Mouse (Mus musculus): ENCODE measurements around the gene Prkcd.
"Not testable (repeated sequence)": the region's sequence is repeated elsewhere in the genome, so short reads cannot be mapped to it uniquely, and the experiment has no call there.

The Prkcd gene

DNA sequence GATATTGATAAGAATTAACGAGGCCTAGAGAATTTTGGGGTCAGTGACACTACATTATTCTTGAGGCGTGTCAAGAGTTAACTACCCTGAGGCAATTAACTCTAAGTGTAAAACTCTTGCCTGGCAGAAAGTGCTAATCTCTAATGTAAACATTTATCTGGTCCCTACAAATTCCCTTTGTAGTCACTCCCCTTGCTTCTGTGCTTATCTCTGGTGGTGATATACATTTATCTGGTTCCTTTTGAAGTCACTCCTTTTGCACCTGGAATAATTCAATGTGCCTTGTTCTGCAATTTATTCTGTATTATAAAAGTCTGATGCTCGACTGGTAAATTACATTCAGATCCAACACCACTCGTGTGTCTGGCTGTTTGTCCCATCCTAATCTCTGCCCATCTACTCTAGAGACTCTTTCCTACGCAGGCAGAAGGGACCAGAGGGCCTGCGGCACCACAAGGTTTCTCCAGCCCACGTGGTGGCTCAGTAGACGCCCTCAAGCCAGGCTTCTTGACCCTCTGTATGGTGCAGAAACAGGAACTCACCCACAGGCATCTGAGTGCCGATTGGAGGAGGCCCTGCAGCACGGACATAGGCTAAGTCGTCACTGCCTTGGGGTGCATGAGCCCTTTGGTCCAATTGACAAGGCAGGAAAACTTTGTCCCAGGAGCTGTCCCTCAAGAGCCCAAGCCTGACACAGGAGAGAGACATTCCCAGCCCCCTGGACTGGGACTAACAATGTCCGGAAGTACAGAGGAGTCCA, 48.5 kb downstream of the Prkcd start:
- in situ Hi-C loops (cut with MboI, MseI), result not testable (repeated sequence)

DNA sequence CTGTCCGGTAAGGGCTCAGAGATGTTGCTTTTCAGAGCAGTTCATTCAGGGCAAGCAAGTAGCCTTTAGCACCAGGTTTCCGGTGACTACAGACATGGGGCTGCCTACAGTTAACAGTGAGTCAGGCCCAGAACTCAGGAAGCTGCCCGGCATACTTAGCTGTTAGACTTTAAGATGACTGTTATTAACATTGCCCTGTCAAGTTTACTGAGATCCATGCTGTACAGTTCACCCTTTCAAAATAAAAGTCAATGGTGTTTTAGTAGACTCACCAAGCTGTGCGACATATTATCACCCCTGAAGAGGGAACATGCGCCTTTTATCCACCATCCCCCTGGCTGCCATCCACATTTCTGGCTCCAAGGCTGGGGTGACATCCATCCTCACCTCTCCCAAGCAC, 49.8 kb downstream of the Prkcd start:
- in situ Hi-C loops (cut with MboI, MseI), result no loop called here

DNA sequence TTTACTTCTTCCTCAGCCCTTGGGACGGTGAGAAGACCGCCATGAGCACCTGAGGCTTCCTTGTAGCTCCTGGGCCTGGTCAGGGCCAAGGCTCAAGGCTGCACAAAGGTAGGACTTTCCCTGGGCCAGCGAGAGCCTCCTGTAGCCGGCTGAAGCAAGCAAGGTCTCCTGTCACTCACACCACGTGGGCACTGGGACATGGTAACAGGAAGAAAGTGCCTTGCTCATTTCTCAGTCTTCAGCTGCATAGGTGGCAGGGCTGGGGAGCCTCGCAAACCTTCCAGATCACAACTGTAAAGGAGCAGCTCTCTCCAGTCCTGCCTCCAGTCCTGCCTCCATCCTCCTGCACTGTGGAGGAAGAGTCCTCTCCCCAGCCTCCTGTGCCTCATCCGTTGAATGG, 50.2 kb downstream of the Prkcd start:
- in situ Hi-C loops (cut with MboI, MseI), result no loop called here

DNA sequence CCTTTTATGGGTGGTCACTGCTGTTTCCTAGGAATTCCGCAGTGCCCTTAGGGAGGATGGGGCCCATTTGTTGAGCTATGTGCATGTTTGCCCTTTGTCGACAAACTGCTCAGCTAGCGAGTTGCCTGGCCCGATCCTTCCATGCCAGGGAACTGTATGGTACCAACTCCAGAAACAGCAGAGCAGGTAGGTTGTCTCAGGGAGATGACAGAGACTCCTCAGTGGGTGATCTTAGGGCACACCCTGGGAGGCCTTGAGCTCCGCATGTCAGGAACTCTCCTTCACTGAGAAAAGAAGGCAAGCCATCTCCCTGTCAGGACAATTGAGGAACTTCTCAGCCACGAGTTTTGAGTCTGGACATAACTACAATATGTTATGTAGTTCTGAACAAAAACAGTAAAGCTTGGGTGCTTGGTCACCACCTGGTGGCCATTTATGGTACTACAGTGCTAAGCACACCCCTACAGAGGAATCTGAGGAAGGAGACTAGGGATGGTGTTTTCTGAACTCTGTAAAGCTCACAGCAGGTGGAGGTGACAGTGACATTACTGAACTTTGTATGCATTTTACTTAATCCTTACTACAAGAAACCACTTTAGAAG, 51.9 kb downstream of the Prkcd start:
- in situ Hi-C loops (cut with MboI, MseI), result no loop called here

DNA sequence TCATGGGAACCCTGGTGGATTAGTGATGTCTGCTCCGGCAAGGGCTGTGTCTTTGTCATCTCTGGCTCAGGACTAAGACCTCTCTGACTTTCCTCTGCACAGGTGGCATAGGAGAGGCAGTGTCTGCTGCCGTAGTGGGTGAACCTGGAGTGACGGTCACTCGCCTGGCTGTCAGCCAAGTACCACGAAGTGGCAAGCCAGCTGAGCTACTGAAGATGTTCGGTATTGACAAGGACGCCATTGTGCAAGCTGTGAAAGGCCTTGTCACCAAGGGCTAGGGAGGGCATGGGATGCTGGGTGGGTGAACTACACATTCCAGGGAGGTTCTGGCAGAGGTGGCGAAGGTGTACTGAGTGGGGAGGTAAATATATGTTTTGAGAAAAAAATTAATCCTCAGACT, 52.8 kb downstream of the Prkcd start:
- in situ Hi-C loops (cut with MboI, MseI), result no loop called here

- in situ Hi-C loops (cut with MboI, MseI), result no loop called here
Observed at GRCm38 (mm10) chr14:30572253-30572652, 53.8 kb downstream of the Prkcd start.

- in situ Hi-C loops (cut with MboI, MseI), result no loop called here
Observed at GRCm38 (mm10) chr14:30570303-30570702, 55.7 kb downstream of the Prkcd start.

DNA sequence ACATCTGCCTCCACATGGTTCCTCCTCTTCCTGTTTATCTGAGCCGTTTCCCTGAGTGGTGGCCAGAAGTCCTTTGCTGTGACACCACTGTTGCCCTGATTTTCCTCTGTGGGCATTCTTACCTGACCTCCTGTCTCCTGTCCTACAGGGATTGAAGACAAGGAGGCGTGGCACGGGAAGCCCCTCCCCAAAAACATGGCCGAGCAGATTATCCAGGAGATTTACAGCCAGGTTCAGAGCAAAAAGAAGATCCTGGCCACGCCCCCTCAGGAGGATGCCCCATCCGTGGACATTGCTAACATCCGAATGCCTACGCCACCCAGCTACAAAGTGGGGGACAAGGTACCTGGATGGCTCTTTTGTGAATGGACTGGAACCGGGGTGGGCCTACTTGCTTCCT, 58.0 kb downstream of the Prkcd start:
- in situ Hi-C loops (cut with MboI, MseI), result no loop called here

GRCm38 (mm10) chr14:30566317-30566716, 59.7 kb downstream of the Prkcd start:
- in situ Hi-C loops (cut with MboI, MseI), result no loop called here

GRCm38 (mm10) chr14:30564451-30564850, 61.6 kb downstream of the Prkcd start:
- in situ Hi-C loops (cut with MboI, MseI), result no loop called here

GRCm38 (mm10) chr14:30562343-30562742, 63.7 kb downstream of the Prkcd start:
- in situ Hi-C loops (cut with MboI, MseI), result no loop called here

- in situ Hi-C loops (cut with MboI, MseI), result no loop called here
Observed at GRCm38 (mm10) chr14:30561470-30562187, 64.4 kb downstream of the Prkcd start.

GRCm38 (mm10) chr14:30560803-30561389, 65.1 kb downstream of the Prkcd start:
- in situ Hi-C loops (cut with MboI, MseI), result no loop called here

DNA sequence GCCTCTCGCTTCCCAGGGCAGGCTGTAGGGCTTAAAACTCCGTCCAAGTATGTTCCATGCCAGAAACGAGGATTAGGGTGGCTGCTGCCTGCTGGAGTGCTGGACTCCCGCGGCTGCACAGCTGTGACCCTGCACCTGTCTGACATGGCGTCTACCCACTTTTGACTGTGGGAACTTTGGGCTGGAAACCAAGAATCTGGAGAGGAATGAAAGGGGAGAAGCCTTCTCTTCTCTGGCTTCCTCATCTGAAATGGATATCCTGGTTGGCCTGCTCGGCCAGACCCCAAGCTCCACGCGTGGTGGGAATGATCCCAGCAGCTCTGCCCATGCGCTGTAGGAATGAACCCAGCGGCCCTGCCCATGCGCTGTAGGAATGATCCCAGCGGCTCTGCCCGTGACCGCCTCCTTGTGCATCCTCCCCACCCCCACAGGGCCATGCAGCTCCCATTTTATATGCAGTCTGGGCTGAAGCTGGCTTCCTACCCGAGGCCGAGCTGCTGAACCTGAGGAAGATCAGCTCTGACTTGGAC, 66.6 kb downstream of the Prkcd start:
- in situ Hi-C loops (cut with MboI, MseI), result no loop called here

GRCm38 (mm10) chr14:30557730-30558129, 68.3 kb downstream of the Prkcd start:
- in situ Hi-C loops (cut with MboI, MseI), result no loop called here

DNA sequence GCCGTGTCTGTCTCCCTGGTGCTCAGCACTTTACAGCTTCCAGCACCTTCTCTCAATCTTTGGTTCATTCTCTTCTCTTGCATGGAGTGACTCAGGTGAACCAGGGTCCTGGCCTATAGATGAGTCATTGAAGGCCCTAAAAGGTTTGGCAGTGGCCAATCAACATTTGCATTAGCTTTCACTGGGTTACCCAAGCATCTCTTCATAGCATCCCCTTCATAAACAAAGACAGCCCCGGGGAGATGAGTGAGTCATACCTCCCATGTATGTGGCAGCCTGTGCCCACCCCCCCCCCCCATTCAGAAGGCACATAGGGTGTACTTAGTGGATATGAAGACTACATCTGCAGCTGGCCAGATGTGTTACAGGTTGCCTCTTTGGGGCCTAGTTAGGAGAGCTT, 69.4 kb downstream of the Prkcd start:
- in situ Hi-C loops (cut with MboI, MseI), result no loop called here

GRCm38 (mm10) chr14:30553185-30553584, 72.8 kb downstream of the Prkcd start:
- in situ Hi-C loops (cut with MboI, MseI), result no loop called here

GRCm38 (mm10) chr14:30551981-30552380, 74.0 kb downstream of the Prkcd start:
- in situ Hi-C loops (cut with MboI, MseI), result no loop called here

DNA sequence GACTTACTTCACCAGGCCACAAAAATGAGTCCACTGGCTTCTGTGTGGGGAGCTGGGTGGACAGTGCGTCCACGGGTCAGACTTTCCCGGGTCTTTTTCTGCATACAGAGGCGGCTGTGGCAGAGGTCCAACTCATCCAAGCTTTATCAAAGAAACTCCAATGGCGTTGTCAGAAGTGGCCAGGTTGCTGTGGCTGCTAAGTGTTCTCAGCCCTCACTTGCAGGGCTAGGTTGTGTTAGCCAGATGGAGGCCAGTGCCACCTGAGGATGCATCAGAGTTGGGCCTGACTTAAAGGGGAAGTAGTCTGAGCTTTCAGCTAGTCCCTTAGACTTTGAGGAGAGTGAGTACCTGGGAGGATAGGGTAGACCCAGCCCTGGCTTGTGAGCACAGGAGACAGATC, 74.5 kb downstream of the Prkcd start:
- in situ Hi-C loops (cut with MboI, MseI), result no loop called here

DNA sequence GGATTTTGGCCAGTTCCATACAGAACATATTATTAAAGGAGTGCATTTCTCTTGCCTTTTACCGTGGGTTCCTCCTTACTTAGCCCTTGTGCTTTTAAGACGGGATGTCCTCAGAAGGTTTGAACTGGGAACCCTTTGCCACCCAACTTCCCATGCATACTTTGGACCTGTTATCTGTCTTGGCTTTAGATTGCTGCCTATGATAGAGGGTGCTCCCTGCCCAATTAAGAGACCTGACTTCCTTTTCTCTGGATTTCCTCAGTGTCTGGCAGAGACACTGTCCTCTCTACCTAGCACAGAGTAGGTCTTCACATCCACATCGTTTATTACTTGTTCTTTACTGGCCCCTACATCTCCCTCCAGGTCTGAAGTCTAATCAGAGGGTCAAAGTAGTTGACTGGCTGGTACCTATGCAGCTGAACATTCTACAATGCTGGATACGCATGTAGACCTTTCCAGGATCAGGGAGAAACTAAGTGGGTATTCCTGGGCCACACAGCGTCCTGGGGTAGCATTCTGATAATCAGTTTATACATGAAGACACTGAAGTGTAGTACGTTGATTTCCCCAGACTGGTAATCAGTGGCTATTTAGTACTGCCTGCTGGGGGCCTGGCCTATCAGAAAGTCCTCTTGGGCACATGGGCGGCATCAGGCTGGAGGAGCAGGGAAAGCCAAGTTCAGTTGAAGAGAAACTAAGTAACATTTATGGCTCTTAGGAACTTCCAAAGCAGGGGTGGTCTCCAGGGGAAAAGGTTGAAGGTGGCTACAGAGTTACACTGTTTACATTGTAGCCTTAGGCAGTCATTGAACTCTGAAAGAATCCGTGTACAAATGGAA, 75.6 kb downstream of the Prkcd start:
- in situ Hi-C loops (cut with MboI, MseI), result no loop called here

DNA sequence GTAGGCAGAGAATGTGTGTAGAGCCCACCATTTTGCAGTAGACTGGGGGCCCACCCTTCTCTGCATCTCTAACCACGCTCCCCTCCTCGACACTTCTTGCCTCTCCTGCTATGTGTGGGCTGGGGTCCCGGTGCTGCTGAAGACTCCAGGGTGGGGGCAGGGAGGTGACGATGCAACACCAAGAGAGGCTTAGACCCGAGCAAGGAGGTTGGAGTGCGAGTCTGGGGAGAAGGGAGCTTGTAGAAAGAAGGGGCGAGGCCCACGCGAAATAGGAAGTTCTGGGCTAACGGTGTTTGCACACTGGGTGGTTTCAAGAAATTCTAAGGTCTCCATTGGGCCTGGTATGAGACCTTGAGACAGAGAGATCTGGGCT, 76.2 kb downstream of the Prkcd start:
- in situ Hi-C loops (cut with MboI, MseI), result no loop called here

Measured in T-helper 17 cell (primary cell).